Mouse (Mus musculus) intestine, embryonic 15.5 days (tissue): Measurements from ENCODE around the gene Aoc3. TPM values are rescaled to one million over a fixed set of nuclear protein-coding genes. Genes with fewer than 3 reads are reported as not detected.
"Not testable (repeated sequence)": the region's sequence is repeated elsewhere in the genome, so short reads cannot be mapped to it uniquely, and the experiment has no call there.

Experiments used
- ATAC-seq: fragments of 200-750 bp; cut with Nextera tagmentation; 2 replicates; pipeline ENCODE4 v1.8.0; 2017; ENCODE audit warnings: moderate TSS enrichment, moderate library complexity
- H3K27ac ChIP-seq: fragments of 300-500 bp; sonication (generic); 2 replicates; pipeline ENCODE4 v1.5.1; 2015; ENCODE audit warnings: mild to moderate bottlenecking, inconsistent platforms
- H3K27me3 ChIP-seq: fragments of 300-500 bp; sonication (generic); replicated peaks from 2 replicates; pipeline ENCODE4 v1.6.1; 2015; ENCODE audit warnings: inconsistent platforms
- H3K36me3 ChIP-seq: fragments of 300-500 bp; sonication (generic); 2 replicates; pipeline ENCODE4 v1.6.1; 2015; ENCODE audit warnings: inconsistent platforms
- H3K4me1 ChIP-seq: fragments of 300-500 bp; sonication (generic); replicated peaks from 2 replicates; pipeline ENCODE4 v1.6.1; 2015; ENCODE audit warnings: inconsistent platforms
- H3K4me2 ChIP-seq: fragments of 300-500 bp; sonication (generic); replicated peaks from 2 replicates; pipeline ENCODE4 v1.6.1; 2015; ENCODE audit warnings: mild to moderate bottlenecking, inconsistent platforms
- H3K4me3 ChIP-seq: fragments of 300-500 bp; sonication (generic); replicated peaks from 2 replicates; pipeline ENCODE4 v1.5.1; 2015; ENCODE audit warnings: inconsistent platforms
- H3K9ac ChIP-seq: fragments of 300-500 bp; sonication (generic); 2 replicates; pipeline ENCODE4 v1.6.1; 2015; ENCODE audit warnings: inconsistent platforms
- H3K9me3 ChIP-seq: fragments of 300-500 bp; sonication (generic); 2 replicates; pipeline ENCODE4 v1.6.1; 2016; ENCODE audit warnings: inconsistent platforms
- WGBS: fragments of 180-500 bp; shearing (Covaris S2); methylation state at CpG from one replicate; pipeline ENCODE4 v1.1.7; 2015; 5-methylcytosine and 5-hydroxymethylcytosine counted together
- polyA plus RNA-seq: library from polyadenylated mRNA; unstranded; fragments of >200 nt; fragmentation: Nextera tagmentation; extraction: Ambion mirVana; gene quantifications from 2 replicates; pipeline ENCODE4 v1.2.1, GENCODE M21; 2015

Aoc3 gene
- polyA plus RNA-seq, 1 experiment from 2014 or later = 2.1 TPM

GRCm38 (mm10) chr11:101312150-101312549, 18.3 kb upstream of the Aoc3 start:
- H3K27ac ChIP-seq = no peak overlapping the region
- ATAC-seq = no peak
- no peaks in the 10 kb centered on the region; the same call in 1 of the 2 replicates for H3K4me1 ChIP-seq
- no peaks in the 10 kb centered on the region for H3K9me3 ChIP-seq
- no peak overlapping the region for H3K4me3 ChIP-seq
- H3K4me2 ChIP-seq = no peak overlapping the region
- no peaks in the 10 kb centered on the region for H3K27me3 ChIP-seq
- no peak overlapping the region for H3K9ac ChIP-seq
- WGBS = 50% methylated on average over 3 of the region's 3 CpGs
- H3K36me3 ChIP-seq = no peaks in the 10 kb centered on the region

- 100% methylated on average over 1 of the region's 1 CpGs for WGBS
- Histone ChIP-seq H3K4me2 (no peak overlapping the region), H3K9ac (no peak overlapping the region), H3K4me1 (peaks cover 7% of the 10 kb centered on the region; the same call in 1 of the 2 replicates), H3K9me3 (no peaks in the 10 kb centered on the region), H3K27me3 (no peaks in the 10 kb centered on the region), H3K4me3 (no peak overlapping the region), H3K36me3 (peaks cover 9% of the 10 kb centered on the region), H3K27ac (no peak overlapping the region)
- no peak for ATAC-seq
Measured at GRCm38 (mm10) chr11:101314567-101314966, 15.8 kb upstream of the Aoc3 start.

- peak overlapping the region; percentile 83; the same call in 1 of the 2 replicates for H3K27ac ChIP-seq
- ATAC-seq = no peak
- no peaks in the 10 kb centered on the region for H3K27me3 ChIP-seq
- H3K4me1 ChIP-seq = peaks cover 7% of the 10 kb centered on the region; the same call in 1 of the 2 replicates
- 82% methylated on average over 8 of the region's 8 CpGs for WGBS
- no peaks in the 10 kb centered on the region for H3K9me3 ChIP-seq
- peaks cover 15% of the 10 kb centered on the region for H3K36me3 ChIP-seq
- H3K9ac ChIP-seq = peak overlapping the region; percentile 94
- peak overlapping the region; percentile 88 for H3K4me2 ChIP-seq
- H3K4me3 ChIP-seq = peak overlapping the region; percentile 99
Measured at GRCm38 (mm10) chr11:101315082-101315650, 15.2 kb upstream of the Aoc3 start.

GRCm38 (mm10) chr11:101315665-101316500, 14.5 kb upstream of the Aoc3 start, which contains the start of gene Psme3:
Psme3 (plus strand) TSS chr11:101316213.
- peak within 1 kb of the TSS; percentile 99 for H3K4me3 ChIP-seq
- peak within 1 kb of the TSS; percentile 94 for H3K9ac ChIP-seq
- H3K4me1 ChIP-seq = peaks cover 7% of the 10 kb centered on the region; the same call in 1 of the 2 replicates
- WGBS = under 1% methylated on average over 62 of the region's 62 CpGs
- H3K36me3 ChIP-seq = peaks cover 21% of the 10 kb centered on the region
- no peaks in the 10 kb centered on the region for H3K27me3 ChIP-seq
- H3K4me2 ChIP-seq = peak within 1 kb of the TSS; percentile 88
- peak within 1 kb of the TSS; percentile 83 for H3K27ac ChIP-seq
- H3K9me3 ChIP-seq = no peaks in the 10 kb centered on the region
- peak; percentile 95 for ATAC-seq

- H3K4me2 ChIP-seq = peak overlapping the region; percentile 88
- H3K36me3 ChIP-seq = peaks cover 25% of the 10 kb centered on the region
- H3K27me3 ChIP-seq = no peaks in the 10 kb centered on the region
- ATAC-seq = peak; percentile 62
- peak overlapping the region; percentile 94 for H3K9ac ChIP-seq
- H3K4me3 ChIP-seq = peak overlapping the region; percentile 99
- H3K27ac ChIP-seq = peak overlapping the region; percentile 83; the same call in 1 of the 2 replicates
- no peaks in the 10 kb centered on the region for H3K9me3 ChIP-seq
- under 1% methylated on average over 17 of the region's 17 CpGs for WGBS
- H3K4me1 ChIP-seq = peaks cover 7% of the 10 kb centered on the region; the same call in 1 of the 2 replicates
Measured at GRCm38 (mm10) chr11:101316501-101316917, 13.9 kb upstream of the Aoc3 start.

- Histone ChIP-seq H3K9ac (no peak overlapping the region), H3K9me3 (no peaks in the 10 kb centered on the region), H3K4me3 (no peak overlapping the region), H3K4me1 (peaks cover 3% of the 10 kb centered on the region; the same call in 1 of the 2 replicates), H3K27me3 (no peaks in the 10 kb centered on the region), H3K4me2 (no peak overlapping the region), H3K27ac (no peak overlapping the region), H3K36me3 (peaks cover 54% of the 10 kb centered on the region)
- WGBS = 7% methylated on average over 4 of the region's 4 CpGs
- peak; percentile 67 for ATAC-seq
Measured at GRCm38 (mm10) chr11:101323609-101324008, 6.8 kb upstream of the Aoc3 start.

GRCm38 (mm10) chr11:101324763-101325162, 5.6 kb upstream of the Aoc3 start, which contains the start of gene Aoc2:
Aoc2 (plus strand) TSS chr11:101325063.
- no peak within 1 kb of the TSS for H3K9ac ChIP-seq
- no peak within 1 kb of the TSS for H3K4me2 ChIP-seq
- H3K9me3 ChIP-seq = no peaks in the 10 kb centered on the region
- H3K4me1 ChIP-seq = peaks cover 4% of the 10 kb centered on the region; the same call in 1 of the 2 replicates
- peaks cover 48% of the 10 kb centered on the region for H3K36me3 ChIP-seq
- H3K27me3 ChIP-seq = no peaks in the 10 kb centered on the region
- H3K27ac ChIP-seq = no peak within 1 kb of the TSS
- WGBS = 77% methylated on average over 5 of the region's 5 CpGs
- ATAC-seq = no peak
- no peak within 1 kb of the TSS for H3K4me3 ChIP-seq

GRCm38 (mm10) chr11:101325201-101325600, 5.2 kb upstream of the Aoc3 start:
- 91% methylated on average over 11 of the region's 11 CpGs for WGBS
- not testable (repeated sequence) for ATAC-seq, H3K4me2 ChIP-seq, H3K9me3 ChIP-seq, H3K27ac ChIP-seq, H3K9ac ChIP-seq, H3K27me3 ChIP-seq, H3K4me3 ChIP-seq, H3K4me1 ChIP-seq
- peaks cover 44% of the 10 kb centered on the region for H3K36me3 ChIP-seq

- Histone ChIP-seq H3K27me3 (no peaks in the 10 kb centered on the region), H3K9ac (no peak overlapping the region), H3K36me3 (peaks cover 36% of the 10 kb centered on the region), H3K4me1 (peaks cover 4% of the 10 kb centered on the region; the same call in 1 of the 2 replicates), H3K4me2 (no peak overlapping the region), H3K9me3 (no peaks in the 10 kb centered on the region), H3K4me3 (no peak overlapping the region), H3K27ac (no peak overlapping the region)
- 88% methylated on average over 11 of the region's 11 CpGs for WGBS
- no peak for ATAC-seq
Measured at GRCm38 (mm10) chr11:101326147-101326546, 4.3 kb upstream of the Aoc3 start.

- Histone ChIP-seq H3K4me3 (no peak overlapping the region), H3K4me2 (no peak overlapping the region), H3K9ac (no peak overlapping the region), H3K9me3 (no peaks in the 10 kb centered on the region), H3K36me3 (peaks cover 31% of the 10 kb centered on the region), H3K27ac (no peak overlapping the region), H3K4me1 (peaks cover 4% of the 10 kb centered on the region; the same call in 1 of the 2 replicates), H3K27me3 (no peaks in the 10 kb centered on the region)
- 32% methylated on average over 3 of the region's 3 CpGs for WGBS
- ATAC-seq = no peak
Measured at GRCm38 (mm10) chr11:101327311-101327710, 3.1 kb upstream of the Aoc3 start.

- Histone ChIP-seq H3K27me3 (no peaks in the 10 kb centered on the region), H3K27ac (no peak overlapping the region), H3K4me3 (no peak overlapping the region), H3K36me3 (peaks cover 18% of the 10 kb centered on the region), H3K9me3 (no peaks in the 10 kb centered on the region), H3K4me2 (no peak overlapping the region), H3K9ac (no peak overlapping the region), H3K4me1 (peaks cover 4% of the 10 kb centered on the region; the same call in 1 of the 2 replicates)
- WGBS = 80% methylated on average over 6 of the region's 6 CpGs
- ATAC-seq = no peak
Measured at GRCm38 (mm10) chr11:101328941-101329635, 1.3 kb upstream of the Aoc3 start.

- ATAC-seq, H3K27me3 ChIP-seq, H3K4me1 ChIP-seq, H3K9me3 ChIP-seq, H3K4me3 ChIP-seq, H3K36me3 ChIP-seq, H3K9ac ChIP-seq: not testable (repeated sequence)
- WGBS = 68% methylated on average over 6 of the region's 6 CpGs
- H3K4me2 ChIP-seq = 0 out of 2 replicates have a peak overlapping the region, but pooled peaks have one; percentile 19
- H3K27ac ChIP-seq = peak overlapping the region; percentile 44; the same call in 1 of the 2 replicates
Measured at GRCm38 (mm10) chr11:101330961-101331360, 556 bp downstream of the Aoc3 start.
